In the genomic region with DNA sequence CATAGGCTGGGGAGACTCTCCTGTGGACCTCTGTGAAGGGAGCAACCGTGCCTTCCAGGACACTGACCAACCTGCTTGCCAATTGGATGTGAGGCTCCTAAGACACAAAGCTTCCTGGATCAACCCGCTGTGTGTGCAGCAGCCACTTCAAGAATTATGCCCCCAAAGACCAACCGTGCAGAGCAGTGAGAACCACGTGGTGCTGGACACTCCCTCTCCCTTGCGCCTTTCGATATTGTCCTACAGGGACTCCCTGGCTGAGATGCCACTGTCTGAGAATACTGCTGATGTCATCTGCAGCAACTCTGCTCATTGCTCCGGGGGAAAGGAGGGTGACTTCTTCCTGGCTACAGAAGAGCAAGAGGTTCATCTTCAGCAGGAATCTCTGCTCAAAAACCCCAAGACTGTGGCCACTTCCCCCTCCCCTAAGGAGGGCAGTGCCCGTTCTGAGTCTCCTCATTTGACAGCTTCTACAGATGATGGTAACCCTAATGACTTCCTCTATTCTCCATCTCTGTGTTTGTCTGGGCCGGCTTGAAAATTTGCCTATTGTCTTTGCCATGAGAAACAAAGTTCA, we compare ENCODE assay signal across 1 mouse cellular context.
TF ChIP-seq lines count a peak whose summit lies in the region.

No protein-coding gene starts in this region.

TF ChIP-seq in CH12.LX, 34 proteins besides CTCF, POLR2A, EP300 and RAD21 (continued from another document):
- TF ChIP-seq USF1 (IDR thresholded peaks at IDR 0.05; ENCODE audit: low read depth, low read length), result peak; percentile 51
- TF ChIP-seq MXI1 (IDR thresholded peaks at IDR 0.05; ENCODE audit: low read depth, low read length), result peak; percentile 88
- no peak for TF ChIP-seq TBP (conservative IDR thresholded peaks at IDR 0.05; ENCODE audit: low read depth, low read length)
- TF ChIP-seq ZC3H11A (IDR thresholded peaks at IDR 0.05; ENCODE audit: low read depth, low read length), result no peak
- TF ChIP-seq CHD1 (IDR thresholded peaks at IDR 0.05; ENCODE audit: low read depth, low read length), result no peak
- TF ChIP-seq KAT2A (IDR thresholded peaks at IDR 0.05; ENCODE audit: insufficient replicate concordance, low read length), result no peak
TF ChIP-seq in CH12.LX: peak in this region for 8.
